Comparison of ENCODE assay signal across 8 mouse cellular contexts in genomic region chr14:76244338-76245062, GRCm38 (mm10).
DNase-seq lines count a peak whose midpoint lies in the region; ATAC-seq and TF ChIP-seq lines count a peak whose summit lies in the region.

No protein-coding gene starts in this region.

- H3K4me3 ChIP-seq in heart, embryonic 13.5 days = no peak overlapping the region
- H3K4me3 ChIP-seq in embryonic facial prominence, embryonic 11.5 days (ENCODE audit: low read depth, low read length) = no peak overlapping the region
- H3K4me3 ChIP-seq in limb, embryonic 14.5 days (replicated peaks; ENCODE audit: low read length) = no peak overlapping the region
- H3K4me3 ChIP-seq in neural tube, embryonic 14.5 days (ENCODE audit: low read depth, low read length) = no peak overlapping the region

- peak overlapping the region; percentile 56 for H3K27ac ChIP-seq in heart, embryonic 13.5 days (replicated peaks)
- H3K27ac ChIP-seq in embryonic facial prominence, embryonic 11.5 days (replicated peaks; ENCODE audit: low read depth, low read length) = peak overlapping the region; percentile 56
- H3K27ac ChIP-seq in limb, embryonic 14.5 days (replicated peaks; ENCODE audit: low read depth, low read length) = 0 out of 2 replicates have a peak overlapping the region, but pooled peaks have one; percentile 26
- H3K27ac ChIP-seq in neural tube, embryonic 14.5 days (ENCODE audit: low read depth, low read length) = peak overlapping the region; percentile 69

- no peak for DNase-seq in heart, postnatal 10 days
- no peak for DNase-seq in embryonic facial prominence, embryonic 11.5 days (ENCODE audit: low spot score)
- no peak for DNase-seq in limb, embryonic 14.5 days (ENCODE audit: low spot score)
- no peak for DNase-seq in thymus, postnatal 25 days
- DNase-seq in ovary, postnatal 36 days (ENCODE audit: low spot score) = no peak
- DNase-seq in frontal cortex, adult 2 months (ENCODE audit: extremely low spot score in 1 of 2, low spot score in 1 of 2) = no peak

- H3K9ac ChIP-seq in heart, embryonic 13.5 days = no peak overlapping the region; the same call in 1 of the 2 replicates
- peak overlapping the region; percentile 34; the same call in 1 of the 2 replicates for H3K9ac ChIP-seq in embryonic facial prominence, embryonic 11.5 days (replicated peaks; ENCODE audit: low read length)
- no peak overlapping the region for H3K9ac ChIP-seq in limb, embryonic 14.5 days (ENCODE audit: low read depth, low read length, severe bottlenecking)
- H3K9ac ChIP-seq in neural tube, embryonic 14.5 days (replicated peaks; ENCODE audit: low read depth, low read length) = no peak overlapping the region

- H3K4me1 ChIP-seq in heart, embryonic 13.5 days = peaks cover 17% of the 10 kb centered on the region
- no peaks in the 10 kb centered on the region; the same call in 1 of the 2 replicates for H3K4me1 ChIP-seq in embryonic facial prominence, embryonic 11.5 days (ENCODE audit: control insufficient read depth, insufficient read depth, low read length)
- H3K4me1 ChIP-seq in limb, embryonic 14.5 days (ENCODE audit: control insufficient read depth, insufficient read depth, low read length) = peaks cover 12% of the 10 kb centered on the region
- H3K4me1 ChIP-seq in neural tube, embryonic 14.5 days (ENCODE audit: control insufficient read depth, insufficient read depth, low read length) = no peaks in the 10 kb centered on the region

- no peaks in the 10 kb centered on the region for H3K36me3 ChIP-seq in heart, embryonic 13.5 days
- H3K36me3 ChIP-seq in embryonic facial prominence, embryonic 11.5 days (replicated peaks; ENCODE audit: control insufficient read depth, insufficient read depth, low read depth, low read length) = no peaks in the 10 kb centered on the region
- H3K36me3 ChIP-seq in limb, embryonic 14.5 days (ENCODE audit: control insufficient read depth, insufficient read depth, low read length) = no peaks in the 10 kb centered on the region
- no peaks in the 10 kb centered on the region for H3K36me3 ChIP-seq in neural tube, embryonic 14.5 days (ENCODE audit: control insufficient read depth, insufficient read depth, low read length)

- TF ChIP-seq POLR2A in limb, embryonic 14.5 days (IDR thresholded peaks at IDR 0.05; ENCODE audit: borderline replicate concordance, extremely low read depth, insufficient read depth, insufficient read length) = no peak

- no peaks in the 10 kb centered on the region for H3K9me3 ChIP-seq in heart, embryonic 13.5 days
- no peaks in the 10 kb centered on the region for H3K9me3 ChIP-seq in embryonic facial prominence, embryonic 11.5 days (replicated peaks; ENCODE audit: control insufficient read depth, low read length)
- H3K9me3 ChIP-seq in limb, embryonic 14.5 days (ENCODE audit: control insufficient read depth, low read length) = no peaks in the 10 kb centered on the region
- no peaks in the 10 kb centered on the region for H3K9me3 ChIP-seq in neural tube, embryonic 14.5 days (ENCODE audit: control insufficient read depth, low read length)

- intact Hi-C loops in heart, postnatal 10 days (cut with DNase I) = loop anchor here (5.0 kb wide), 1 partner anchor 228 kb away; no protein-coding TSS in a partner anchor

- no peak for ATAC-seq in heart, embryonic 13.5 days (ENCODE audit: extremely low read depth, insufficient number of reproducible peaks, low FRiP score, low TSS enrichment)
- ATAC-seq in embryonic facial prominence, embryonic 11.5 days (replicated peaks; ENCODE audit: insufficient number of reproducible peaks, low FRiP score, low TSS enrichment, low read depth) = peak; percentile 57; the same call in 1 of the 2 replicates
- no peak for ATAC-seq in limb, embryonic 14.5 days (ENCODE audit: low FRiP score, low read depth)
- peak; percentile 88 for ATAC-seq in neural tube, embryonic 14.5 days (ENCODE audit: low read depth)

- H3K4me2 ChIP-seq in heart, embryonic 13.5 days = peak overlapping the region; percentile 31
- no peak overlapping the region for H3K4me2 ChIP-seq in embryonic facial prominence, embryonic 11.5 days (ENCODE audit: low read depth, low read length)
- H3K4me2 ChIP-seq in limb, embryonic 14.5 days (replicated peaks; ENCODE audit: low read depth, low read length, severe bottlenecking) = no peak overlapping the region
- H3K4me2 ChIP-seq in neural tube, embryonic 14.5 days (ENCODE audit: low read depth, low read length) = peak overlapping the region; percentile 20; the same call in 1 of the 2 replicates

- WGBS in heart, embryonic 13.5 days = 35% methylated on average over 18 of the region's 18 CpGs
- WGBS in embryonic facial prominence, embryonic 11.5 days = 30% methylated on average over 18 of the region's 18 CpGs
- WGBS in limb, embryonic 14.5 days = 53% methylated on average over 18 of the region's 18 CpGs
- 23% methylated on average over 18 of the region's 18 CpGs for WGBS in neural tube, embryonic 14.5 days

- no peaks in the 10 kb centered on the region for H3K27me3 ChIP-seq in heart, embryonic 13.5 days (replicated peaks)
- no peaks in the 10 kb centered on the region for H3K27me3 ChIP-seq in embryonic facial prominence, embryonic 11.5 days (ENCODE audit: control insufficient read depth, insufficient read depth, low read length)
- H3K27me3 ChIP-seq in limb, embryonic 14.5 days (ENCODE audit: control insufficient read depth, insufficient read depth, low read length) = no peaks in the 10 kb centered on the region
- no peaks in the 10 kb centered on the region for H3K27me3 ChIP-seq in neural tube, embryonic 14.5 days (ENCODE audit: control insufficient read depth, insufficient read depth, low read length)

Comparison
In these comparisons a context has a peak if more than half of its experiments do, and no peak if none do; other contexts are left out.
1. ATAC-seq: peak in embryonic facial prominence, embryonic 11.5 days (single experiment) and neural tube, embryonic 14.5 days (single experiment); none in heart, embryonic 13.5 days (single experiment) and limb, embryonic 14.5 days (single experiment).
2. H3K4me2 ChIP-seq: peak in heart, embryonic 13.5 days (single experiment) and neural tube, embryonic 14.5 days (single experiment); none in embryonic facial prominence, embryonic 11.5 days (single experiment) and limb, embryonic 14.5 days (single experiment).
3. Peak in every context shown above with its lines, with median percentiles within 50 percentile points of each other: H3K27ac ChIP-seq.